Mouse (Mus musculus): ENCODE data around the gene Tdpoz2. TPM values are rescaled to one million over a fixed set of nuclear protein-coding genes. Genes with fewer than 3 reads are reported as not detected.
"Not testable (repeated sequence)": the region's sequence is repeated elsewhere in the genome, so short reads cannot be mapped to it uniquely, and the experiment has no call there.

The Tdpoz2 gene
- not detected in 2 replicates for polyA plus RNA-seq (2015; fragmentation: Nextera tagmentation; extraction: Ambion mirVana)

GRCm38 (mm10) chr3:93652586-93652985 is at the start of gene Tdpoz2:
Gene Tdpoz2 (minus strand): TSS chr3:93652686.
- no peak for ATAC-seq (replicated peaks; ENCODE audit: low FRiP score, low read depth)
- H3K9ac ChIP-seq (ENCODE audit: low read depth, low read length): no peak within 1 kb of the TSS
- no peak within 1 kb of the TSS for H3K4me3 ChIP-seq (replicated peaks; ENCODE audit: low read depth, low read length)
- H3K4me2 ChIP-seq (ENCODE audit: low read length): no peak within 1 kb of the TSS
- DNase-seq (ENCODE audit: low spot score): no peak
- no peaks in the 10 kb centered on the region for H3K9me3 ChIP-seq (replicated peaks; ENCODE audit: low read length)
- no peaks in the 10 kb centered on the region for H3K36me3 ChIP-seq (ENCODE audit: insufficient read depth, low read length)
- 89% methylated on average over 3 of the region's 3 CpGs for WGBS
- no peaks in the 10 kb centered on the region for H3K27me3 ChIP-seq (ENCODE audit: insufficient read depth, low read length)
- no peak for TF ChIP-seq CTCF (IDR thresholded peaks at IDR 0.05; ENCODE audit: low read depth)
- no peak within 1 kb of the TSS for H3K27ac ChIP-seq
- no peaks in the 10 kb centered on the region for H3K4me1 ChIP-seq (replicated peaks; ENCODE audit: insufficient read depth, low read length)

GRCm38 (mm10) chr3:93692970-93693369 is 40.5 kb upstream of the Tdpoz2 start, which contains the start of gene Gm37596:
Gene Gm37596 (minus strand): TSS chr3:93693070.
- H3K4me2 ChIP-seq (ENCODE audit: low read length); H3K27ac ChIP-seq; ATAC-seq (replicated peaks; ENCODE audit: low FRiP score, low read depth); DNase-seq (ENCODE audit: low spot score); H3K9me3 ChIP-seq (replicated peaks; ENCODE audit: low read length); H3K36me3 ChIP-seq (ENCODE audit: insufficient read depth, low read length); H3K4me3 ChIP-seq (replicated peaks; ENCODE audit: low read depth, low read length); H3K27me3 ChIP-seq (ENCODE audit: insufficient read depth, low read length); H3K4me1 ChIP-seq (replicated peaks; ENCODE audit: insufficient read depth, low read length); H3K9ac ChIP-seq (ENCODE audit: low read depth, low read length): not testable (repeated sequence)
- WGBS: 83% methylated on average over 1 of the region's 2 CpGs

GRCm38 (mm10) chr3:93676210-93676609 is 23.7 kb upstream of the Tdpoz2 start, which contains the start of gene Tdpoz1:
Gene Tdpoz1 (minus strand): TSS chr3:93676310.
- not testable (repeated sequence) for H3K9ac ChIP-seq (ENCODE audit: low read depth, low read length); H3K9me3 ChIP-seq (replicated peaks; ENCODE audit: low read length); H3K4me3 ChIP-seq (replicated peaks; ENCODE audit: low read depth, low read length); H3K4me1 ChIP-seq (replicated peaks; ENCODE audit: insufficient read depth, low read length); DNase-seq (ENCODE audit: low spot score); H3K4me2 ChIP-seq (ENCODE audit: low read length); H3K36me3 ChIP-seq (ENCODE audit: insufficient read depth, low read length); ATAC-seq (replicated peaks; ENCODE audit: low FRiP score, low read depth); H3K27me3 ChIP-seq (ENCODE audit: insufficient read depth, low read length); H3K27ac ChIP-seq
- WGBS: 72% methylated on average over 2 of the region's 4 CpGs

GRCm38 (mm10) chr3:93670805-93671503 is 18.5 kb upstream of the Tdpoz2 start:
- not testable (repeated sequence) for H3K4me2 ChIP-seq (ENCODE audit: low read length); DNase-seq (ENCODE audit: low spot score); H3K36me3 ChIP-seq (ENCODE audit: insufficient read depth, low read length); H3K4me3 ChIP-seq (replicated peaks; ENCODE audit: low read depth, low read length); H3K9me3 ChIP-seq (replicated peaks; ENCODE audit: low read length); H3K27me3 ChIP-seq (ENCODE audit: insufficient read depth, low read length); H3K4me1 ChIP-seq (replicated peaks; ENCODE audit: insufficient read depth, low read length); H3K9ac ChIP-seq (ENCODE audit: low read depth, low read length); H3K27ac ChIP-seq; ATAC-seq (replicated peaks; ENCODE audit: low FRiP score, low read depth)
- 79% methylated on average over 5 of the region's 6 CpGs for WGBS

- Histone ChIP-seq H3K4me2 (ENCODE audit: low read length) (no peak overlapping the region), H3K9me3 (replicated peaks; ENCODE audit: low read length) (no peaks in the 10 kb centered on the region), H3K4me1 (replicated peaks; ENCODE audit: insufficient read depth, low read length) (no peaks in the 10 kb centered on the region), H3K36me3 (ENCODE audit: insufficient read depth, low read length) (no peaks in the 10 kb centered on the region), H3K27me3 (ENCODE audit: insufficient read depth, low read length) (no peaks in the 10 kb centered on the region), H3K9ac (ENCODE audit: low read depth, low read length) (no peak overlapping the region), H3K4me3 (replicated peaks; ENCODE audit: low read depth, low read length) (no peak overlapping the region), H3K27ac (no peak overlapping the region)
- DNase-seq (ENCODE audit: low spot score): no peak
- WGBS: 83% methylated on average over 1 of the region's 1 CpGs
- no peak for ATAC-seq (replicated peaks; ENCODE audit: low FRiP score, low read depth)
- TF ChIP-seq CTCF (IDR thresholded peaks at IDR 0.05; ENCODE audit: low read depth): no peak
Measured at GRCm38 (mm10) chr3:93654260-93654659, 1.8 kb upstream of the Tdpoz2 start.

GRCm38 (mm10) chr3:93630917-93631714 is 21.4 kb downstream of the Tdpoz2 start:
- not testable (repeated sequence) for H3K36me3 ChIP-seq (ENCODE audit: insufficient read depth, low read length); H3K27ac ChIP-seq; H3K27me3 ChIP-seq (ENCODE audit: insufficient read depth, low read length); H3K4me3 ChIP-seq (replicated peaks; ENCODE audit: low read depth, low read length); H3K9me3 ChIP-seq (replicated peaks; ENCODE audit: low read length); H3K4me1 ChIP-seq (replicated peaks; ENCODE audit: insufficient read depth, low read length); H3K9ac ChIP-seq (ENCODE audit: low read depth, low read length); ATAC-seq (replicated peaks; ENCODE audit: low FRiP score, low read depth); DNase-seq (ENCODE audit: low spot score); H3K4me2 ChIP-seq (ENCODE audit: low read length)
- WGBS: 75% methylated on average over 4 of the region's 4 CpGs
